Mouse (Mus musculus): ENCODE measurements at regions not wholly inside any gene's neighbourhood (a gene's known extent, or its start where the extent isn't known, plus 50 kb on each side); places are given as distances from the start of the nearest gene placed in this dataset.

GRCm38 (mm10) chr3:39234921-39235320 lies 348.2 kb downstream of the Fat4 start:
- DNase-seq (ENCODE audit: low spot score in 2 of 2) = no peak

GRCm38 (mm10) chr3:39248712-39249111 lies 362.0 kb downstream of the Fat4 start:
- no peak for DNase-seq (ENCODE audit: low spot score in 2 of 2)

- no peak for DNase-seq (ENCODE audit: low spot score in 2 of 2)
Measured at GRCm38 (mm10) chr3:39249224-39249892, 362.6 kb downstream of the Fat4 start.

- no peak for DNase-seq (ENCODE audit: low spot score in 2 of 2)
Measured at GRCm38 (mm10) chr3:39253076-39253475, 366.3 kb downstream of the Fat4 start.

GRCm38 (mm10) chr3:39264671-39265430 lies 378.1 kb downstream of the Fat4 start:
- no peak for DNase-seq (ENCODE audit: low spot score in 2 of 2)

- no peak for DNase-seq (ENCODE audit: low spot score in 2 of 2)
Measured at GRCm38 (mm10) chr3:39265606-39266005, 378.9 kb downstream of the Fat4 start.

- no peak for DNase-seq (ENCODE audit: low spot score in 2 of 2)
Measured at GRCm38 (mm10) chr3:39269388-39269787, 382.6 kb downstream of the Fat4 start.

DNA sequence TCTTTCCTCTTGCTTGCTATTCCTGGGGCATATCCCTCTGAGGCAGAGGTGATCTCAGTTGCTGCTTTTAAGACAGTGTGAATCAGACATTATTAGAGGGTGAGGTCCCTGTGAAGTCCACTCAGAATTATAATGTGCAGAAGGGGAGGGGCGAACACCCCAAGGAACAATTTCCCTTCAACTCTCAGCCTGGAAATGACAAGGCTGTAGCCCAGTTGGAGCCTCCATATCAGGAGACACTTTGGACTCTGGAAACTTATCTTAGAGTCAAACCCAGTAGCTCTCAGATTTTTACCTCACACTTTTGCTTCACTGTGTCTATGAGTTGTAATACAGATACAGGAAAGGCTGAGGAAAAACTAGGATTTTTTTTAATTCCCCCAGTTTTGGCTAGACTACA lies 385.9 kb downstream of the Fat4 start:
- DNase-seq (ENCODE audit: low spot score in 2 of 2) = no peak

- DNase-seq (ENCODE audit: low spot score in 2 of 2) = no peak
Measured at GRCm38 (mm10) chr3:39276897-39277296, 390.2 kb downstream of the Fat4 start.

DNA sequence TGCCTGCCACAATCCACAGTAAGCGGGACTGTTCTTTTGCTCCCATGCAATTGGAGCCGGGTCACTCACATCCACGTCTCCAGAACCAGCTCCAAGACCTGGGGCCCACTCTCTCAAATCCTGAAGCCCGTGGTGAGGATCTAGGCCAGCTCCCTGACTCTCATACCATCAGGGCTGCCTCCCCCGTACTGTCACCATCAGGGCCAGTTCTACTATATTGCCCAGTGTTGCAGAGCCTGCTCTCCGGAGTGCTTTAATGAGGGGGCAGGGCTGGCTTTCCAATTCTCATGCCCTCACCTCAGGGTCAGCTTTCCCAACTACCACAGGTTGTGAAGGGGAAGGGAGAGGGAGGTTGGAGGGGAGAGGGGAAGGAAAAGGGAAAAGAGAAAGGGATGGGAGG lies 390.6 kb downstream of the Fat4 start:
- DNase-seq (ENCODE audit: low spot score in 2 of 2) = no peak

DNA sequence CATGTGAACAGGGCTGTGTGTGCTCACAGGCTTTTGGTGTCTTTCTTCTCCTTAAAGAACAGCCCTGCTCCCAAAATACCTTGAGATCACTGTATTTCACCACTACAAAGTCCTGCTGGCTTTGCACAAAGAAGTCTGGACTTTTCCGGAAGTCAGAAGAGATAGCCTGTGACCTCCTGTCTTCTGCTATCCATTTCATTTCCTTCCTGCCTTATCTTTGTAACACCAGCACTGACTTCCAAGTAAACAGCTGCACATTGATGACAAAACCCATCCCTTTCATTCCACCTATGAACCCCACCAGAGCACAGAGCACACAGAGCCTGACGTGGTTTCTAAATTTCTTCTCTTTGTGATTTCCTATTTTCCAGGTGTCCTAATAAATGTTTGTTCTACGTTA lies 408.5 kb downstream of the Fat4 start:
- DNase-seq (ENCODE audit: low spot score in 2 of 2) = no peak

- no peak for DNase-seq (ENCODE audit: low spot score in 2 of 2)
Measured at GRCm38 (mm10) chr3:39296257-39296656, 409.5 kb downstream of the Fat4 start.

GRCm38 (mm10) chr3:39309487-39309886 lies 422.7 kb downstream of the Fat4 start:
- DNase-seq (ENCODE audit: low spot score in 2 of 2) = no peak

DNA sequence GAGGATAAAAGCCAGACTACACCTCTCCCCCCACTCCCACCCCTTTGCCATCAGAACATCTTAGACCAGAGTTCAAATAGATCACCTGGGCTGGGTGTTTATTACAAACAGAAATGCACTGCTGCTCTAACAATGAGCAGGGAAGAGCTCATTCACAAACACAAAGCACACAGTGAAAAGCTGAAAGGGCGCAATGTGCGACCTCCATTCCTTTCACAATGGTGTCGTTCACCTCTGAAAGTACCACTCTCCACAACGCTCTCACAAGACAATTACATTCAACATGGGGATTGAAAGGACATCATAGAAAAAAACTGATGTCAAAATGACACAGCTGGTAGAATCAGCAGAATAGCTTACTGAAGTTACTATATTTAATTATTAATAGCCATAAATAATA lies 426.8 kb downstream of the Fat4 start:
- no peak for DNase-seq (ENCODE audit: low spot score in 2 of 2)

DNA sequence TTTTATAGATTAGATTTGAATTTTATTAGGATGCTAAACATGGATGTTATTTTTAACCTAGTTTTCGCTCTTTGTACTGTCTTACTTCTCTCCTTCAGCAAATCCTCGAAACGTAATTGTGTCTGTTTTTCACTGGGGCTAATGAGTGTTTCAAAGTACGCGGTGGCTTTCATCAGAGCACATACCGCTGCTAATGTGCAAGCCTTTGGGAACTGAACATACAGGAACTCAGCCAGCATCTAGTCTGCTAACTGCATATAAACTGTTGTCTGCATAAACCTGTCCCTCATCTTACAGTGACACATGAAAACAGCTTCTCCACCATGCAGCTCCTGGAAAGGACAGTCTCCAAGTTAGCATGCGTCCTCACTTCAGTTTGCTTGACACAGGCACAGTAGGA lies 434.1 kb downstream of the Fat4 start:
- DNase-seq (ENCODE audit: low spot score in 2 of 2) = no peak

GRCm38 (mm10) chr3:39322225-39322624 lies 435.5 kb downstream of the Fat4 start:
- no peak for DNase-seq (ENCODE audit: low spot score in 2 of 2)

- DNase-seq (ENCODE audit: low spot score in 2 of 2) = no peak
Measured at GRCm38 (mm10) chr3:39335612-39336230, 449.0 kb downstream of the Fat4 start.

DNA sequence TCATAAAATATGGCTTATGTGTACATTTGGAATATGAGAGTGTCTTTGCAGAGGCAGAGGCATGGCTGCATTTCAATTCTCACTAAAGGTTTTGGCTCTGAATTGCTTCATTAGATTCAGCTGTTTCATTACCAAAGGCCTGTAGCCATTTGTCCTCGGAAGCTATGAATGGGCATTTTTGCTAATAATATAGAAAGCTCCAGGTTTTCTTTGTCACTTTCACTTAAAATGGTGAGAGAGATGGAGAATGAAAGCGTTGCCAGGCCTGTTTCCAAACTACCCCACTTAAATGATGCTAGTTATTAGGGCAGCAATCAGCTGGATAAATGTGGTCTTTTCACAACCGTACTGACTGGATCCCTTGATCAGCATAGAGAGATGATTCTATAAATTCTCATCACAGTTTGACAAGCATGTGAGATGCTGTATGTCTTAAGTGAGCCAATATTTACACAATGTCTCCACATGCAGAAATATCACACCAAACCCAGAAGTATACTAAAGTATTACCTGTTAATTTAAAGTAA lies 454.5 kb downstream of the Fat4 start:
- DNase-seq (ENCODE audit: low spot score in 2 of 2) = no peak

GRCm38 (mm10) chr3:39344078-39344477 lies 457.3 kb downstream of the Fat4 start:
- DNase-seq (ENCODE audit: low spot score in 2 of 2) = no peak

DNA sequence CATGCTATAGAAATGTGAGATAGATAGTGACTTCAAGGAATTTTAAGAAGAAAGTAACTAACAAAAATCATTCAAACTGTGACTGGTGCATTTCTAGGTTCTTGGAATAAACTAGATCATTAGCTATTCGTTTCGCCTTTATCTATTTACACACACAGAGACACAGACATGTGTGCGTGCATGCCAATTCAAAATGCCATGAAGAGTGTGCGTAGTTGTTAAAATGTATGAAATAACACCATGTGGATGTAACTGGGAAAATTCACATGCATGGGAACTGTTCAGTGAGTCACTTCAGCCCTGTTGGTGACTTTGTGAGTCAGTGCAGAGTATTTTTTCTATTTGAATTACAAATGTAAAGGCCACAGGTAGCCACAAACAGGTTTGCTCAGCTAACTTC lies 460.8 kb downstream of the Fat4 start:
- DNase-seq (ENCODE audit: low spot score in 2 of 2) = no peak

- DNase-seq (ENCODE audit: low spot score in 2 of 2) = no peak
Measured at GRCm38 (mm10) chr3:39357012-39357411, 470.3 kb downstream of the Fat4 start.

- DNase-seq (ENCODE audit: low spot score in 2 of 2) = no peak
Measured at GRCm38 (mm10) chr3:39360278-39360677, 473.5 kb downstream of the Fat4 start.

DNA sequence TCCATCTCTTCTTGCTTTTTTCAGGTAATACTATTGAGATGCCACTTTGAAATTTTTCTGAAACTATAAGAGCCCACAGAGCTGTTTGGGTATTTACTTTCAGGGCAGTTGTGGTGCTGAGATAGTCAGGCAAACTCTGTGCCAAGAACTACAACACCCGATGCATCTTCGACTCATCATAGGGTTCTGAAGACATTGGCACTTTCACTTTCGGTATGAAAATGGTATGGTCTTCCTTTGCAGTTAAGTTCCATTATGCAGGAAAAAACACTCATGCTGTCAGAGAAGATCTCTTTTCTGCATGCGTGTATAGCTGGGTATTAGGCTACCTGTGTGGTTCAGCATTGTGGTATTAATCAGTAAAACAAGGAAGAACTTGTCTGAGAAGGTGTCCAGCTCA lies 484.2 kb downstream of the Fat4 start:
- DNase-seq (ENCODE audit: low spot score in 2 of 2) = no peak

Measured in frontal cortex, postnatal 14 days (tissue).